Comparison of ENCODE assay signal across 8 mouse cellular contexts in the genomic region with DNA sequence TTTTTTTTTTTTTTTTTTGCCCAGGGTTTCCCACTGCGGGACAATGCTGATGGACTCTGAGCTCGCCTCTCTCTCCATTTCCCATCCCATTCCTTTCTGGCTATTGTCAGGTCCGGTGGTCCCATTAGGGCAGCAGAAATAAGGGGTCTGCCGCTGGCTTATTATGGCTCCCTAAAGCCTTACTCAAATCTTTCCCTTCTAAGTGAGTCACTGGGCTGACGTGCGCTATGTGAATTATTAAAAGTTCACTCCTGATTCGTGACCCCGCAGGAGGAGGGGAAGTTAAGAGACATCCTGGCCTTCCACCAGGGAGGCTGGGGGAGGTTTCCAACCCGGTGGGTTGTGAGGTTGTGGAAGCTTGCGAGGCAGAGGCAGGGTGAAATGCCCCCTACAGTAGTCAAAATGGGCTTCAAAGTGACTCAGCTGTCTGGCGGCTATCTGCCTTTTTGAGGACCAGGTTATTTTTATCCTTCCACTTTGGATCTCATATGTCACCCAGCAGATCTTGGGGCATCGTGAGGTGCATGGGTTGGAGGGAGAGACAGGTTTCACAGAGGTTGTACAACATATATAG. TPM values are rescaled to one million over a fixed set of nuclear protein-coding genes. Genes with fewer than 3 reads are reported as not detected.
A peak's percentile ranks its signal among the peaks of the same experiment; 100 is the strongest.
DNase-seq lines count a peak whose midpoint lies in the region; ATAC-seq and TF ChIP-seq lines count a peak whose summit lies in the region.

No protein-coding gene starts in this region.

- peak overlapping the region; percentile 77 for H3K4me2 ChIP-seq in forebrain, postnatal 0 days (ENCODE audit: low read depth)
- peak overlapping the region; percentile 79 for H3K4me2 ChIP-seq in hindbrain, embryonic 13.5 days
- peak overlapping the region; percentile 72 for H3K4me2 ChIP-seq in midbrain, postnatal 0 days (ENCODE audit: low read depth, low read length, poor library complexity, severe bottlenecking)

- peak overlapping the region; percentile 61 for H3K4me3 ChIP-seq in forebrain, postnatal 0 days (ENCODE audit: low read depth, low read length)
- H3K4me3 ChIP-seq in hindbrain, embryonic 13.5 days = peak overlapping the region; percentile 83
- peak overlapping the region; percentile 92 for H3K4me3 ChIP-seq in midbrain, postnatal 0 days (ENCODE audit: low read depth, low read length)

- no peak for ATAC-seq in forebrain, postnatal 0 days
- peak; percentile 16; the same call in 1 of the 2 replicates for ATAC-seq in hindbrain, embryonic 13.5 days (ENCODE audit: low FRiP score)
- peak; percentile 5; the same call in 1 of the 2 replicates for ATAC-seq in midbrain, postnatal 0 days (ENCODE audit: low FRiP score)

- no peak for TF ChIP-seq CTCF in forebrain, postnatal 0 days (IDR thresholded peaks at IDR 0.05; ENCODE audit: low read depth)
- no peak for TF ChIP-seq CTCF in midbrain, postnatal 0 days (IDR thresholded peaks at IDR 0.05)

- DNase-seq in adrenal gland, adult (ENCODE audit: inconsistent age in 2 of 2, low spot score in 1 of 2) = peak; percentile 32 to 75
- DNase-seq in adrenal gland, postnatal 4 days (ENCODE audit: low spot score in 2 of 2) = no peak
- DNase-seq in adrenal gland, postnatal 25 days = peak; percentile 11
- DNase-seq in forebrain, postnatal 0 days = peak; percentile 17
- DNase-seq in midbrain, postnatal 0 days (ENCODE audit: low spot score) = peak; percentile 10
- DNase-seq in ovary, postnatal 14 days (ENCODE audit: low spot score) = no peak
- DNase-seq in spleen, postnatal 10 days (ENCODE audit: low spot score in 2 of 2) = no peak

- peak overlapping the region; percentile 75 for H3K9ac ChIP-seq in forebrain, postnatal 0 days
- H3K9ac ChIP-seq in hindbrain, embryonic 13.5 days = peak overlapping the region; percentile 93
- H3K9ac ChIP-seq in midbrain, postnatal 0 days (replicated peaks; ENCODE audit: low read length, poor library complexity, severe bottlenecking) = peak overlapping the region; percentile 95

- H3K36me3 ChIP-seq in forebrain, postnatal 0 days (ENCODE audit: insufficient read depth) = no peaks in the 10 kb centered on the region
- no peaks in the 10 kb centered on the region for H3K36me3 ChIP-seq in hindbrain, embryonic 13.5 days
- H3K36me3 ChIP-seq in midbrain, postnatal 0 days (ENCODE audit: insufficient read depth, low read length) = no peaks in the 10 kb centered on the region

- no peak overlapping the region for H3K27ac ChIP-seq in forebrain, postnatal 0 days (ENCODE audit: low read depth, low read length)
- H3K27ac ChIP-seq in hindbrain, embryonic 13.5 days = no peak overlapping the region
- peak overlapping the region; percentile 18; the same call in 1 of the 2 replicates for H3K27ac ChIP-seq in midbrain, postnatal 0 days (ENCODE audit: low read depth, low read length)

- H3K9me3 ChIP-seq in forebrain, postnatal 0 days (ENCODE audit: low read length) = no peaks in the 10 kb centered on the region
- H3K9me3 ChIP-seq in hindbrain, embryonic 13.5 days = no peaks in the 10 kb centered on the region
- no peaks in the 10 kb centered on the region for H3K9me3 ChIP-seq in midbrain, postnatal 0 days (ENCODE audit: low read length)

- 0 out of 2 replicates have a peak, but pooled peaks cover 4% of the 10 kb centered on the region for H3K4me1 ChIP-seq in forebrain, postnatal 0 days (ENCODE audit: insufficient read depth)
- H3K4me1 ChIP-seq in hindbrain, embryonic 13.5 days (replicated peaks) = peaks cover 14% of the 10 kb centered on the region
- H3K4me1 ChIP-seq in midbrain, postnatal 0 days (ENCODE audit: insufficient read depth, low read length) = 0 out of 2 replicates have a peak, but pooled peaks cover 3% of the 10 kb centered on the region

- no peaks in the 10 kb centered on the region for H3K27me3 ChIP-seq in forebrain, postnatal 0 days (ENCODE audit: insufficient read depth, low read length)
- no peaks in the 10 kb centered on the region for H3K27me3 ChIP-seq in hindbrain, embryonic 13.5 days
- no peaks in the 10 kb centered on the region for H3K27me3 ChIP-seq in midbrain, postnatal 0 days (ENCODE audit: insufficient read depth, low read length)

- WGBS in forebrain, postnatal 0 days = 3% methylated on average over 12 of the region's 12 CpGs
- 4% methylated on average over 12 of the region's 12 CpGs for WGBS in hindbrain, embryonic 13.5 days
- WGBS in midbrain, postnatal 0 days = 4% methylated on average over 12 of the region's 12 CpGs

RNA-seq across cellular contexts. Expression of gene Usp13, which starts 1.1 kb away (rescaled TPM):
- 1 to 10 TPM; 7.0 to 8.0 TPM for total RNA-seq in adrenal gland, postnatal 4 days (2021)
- total RNA-seq in adrenal gland, postnatal 25 days (2021) = 4.9 and 5.2 TPM in 2 replicates
- total RNA-seq in forebrain, postnatal 0 days (2014; rRNA removed) = 8.2 and 8.4 TPM in 2 replicates
- 7.2 and 11.9 TPM in 2 replicates for polyA plus RNA-seq in forebrain, postnatal 0 days (2015; fragmentation: Nextera tagmentation; extraction: Ambion mirVana)
- 11.7 and 12.1 TPM in 2 replicates for polyA plus RNA-seq in hindbrain, embryonic 13.5 days (2015; fragmentation: Nextera tagmentation; extraction: Ambion mirVana)
- total RNA-seq in midbrain, postnatal 0 days (2014; rRNA removed) = 11.9 and 14.6 TPM in 2 replicates
- polyA plus RNA-seq in midbrain, postnatal 0 days (2015; fragmentation: Nextera tagmentation; extraction: Ambion mirVana) = 14.6 and 16.0 TPM in 2 replicates

Comparison
In these comparisons a context has a peak if more than half of its experiments do, and no peak if none do; other contexts are left out.
1. DNase-seq: peak in adrenal gland, adult (2 of 2), adrenal gland, postnatal 25 days (single experiment), forebrain, postnatal 0 days (single experiment) and midbrain, postnatal 0 days (single experiment); none in adrenal gland, postnatal 4 days (0 of 2), ovary, postnatal 14 days (single experiment) and spleen, postnatal 10 days (0 of 2).
2. Peak in every context shown above with its lines, with median percentiles within 50 percentile points of each other: H3K4me2 ChIP-seq, H3K4me3 ChIP-seq and H3K9ac ChIP-seq.